Mouse (Mus musculus) erythroblast, embryonic 14.5 days (primary cell): ENCODE measurements around the gene Chst14.

ENCODE experiments used
- GATA1 ChIP-seq: IDR thresholded peaks from 2 replicates; pipeline ENCODE4 v1.6.1; 2012; ENCODE audit warnings: low read length, inconsistent platforms, mixed read lengths
- TAL1 ChIP-seq: IDR thresholded peaks from 3 replicates; pipeline ENCODE4 v1.6.1; 2012; ENCODE audit warnings: low read length, inconsistent platforms, mixed read lengths

- TF ChIP-seq GATA1 (no peak), TAL1 (no peak)
These were observed 23.4 kb downstream of the Chst14 start for GRCm38 (mm10) chr2:118949699-118950098.
